Mouse (Mus musculus) olfactory bulb, adult 2 months (tissue): ENCODE measurements around the gene Chrna1. TPM values are rescaled to one million over a fixed set of nuclear protein-coding genes. Genes with fewer than 3 reads are reported as not detected.

Experiments used
- H3K27ac ChIP-seq: fragments of 200-500 bp; 2 replicates; pipeline ENCODE4 v1.5.1; 2012; ENCODE audit warnings: low read depth, low read length; ENCODE audit not compliant: insufficient read depth
- H3K4me1 ChIP-seq: fragments of 200-500 bp; 2 replicates; pipeline ENCODE4 v1.6.1; 2012; ENCODE audit warnings: low read length; ENCODE audit not compliant: control insufficient read depth, insufficient read depth
- H3K4me3 ChIP-seq: fragments of 200-500 bp; 2 replicates; pipeline ENCODE4 v1.5.1; 2012; ENCODE audit warnings: mild to moderate bottlenecking, low read depth, low read length, moderate library complexity; ENCODE audit not compliant: insufficient read depth
- CTCF ChIP-seq: fragments of 200-500 bp; IDR thresholded peaks from 2 replicates; pipeline ENCODE4 v1.5.1; 2012; ENCODE audit warnings: low read depth, mild to moderate bottlenecking, low read length, moderate library complexity; ENCODE audit not compliant: insufficient read depth
- POLR2A ChIP-seq: fragments of 200-500 bp; IDR thresholded peaks from 2 replicates; pipeline ENCODE4 v1.6.1; 2012; ENCODE audit warnings: mild to moderate bottlenecking, low read depth, low read length, moderate library complexity; ENCODE audit not compliant: insufficient read depth
- WGBS: fragments of 180-500 bp; shearing (Covaris S2); methylation state at CpG from one replicate; pipeline ENCODE4 v1.1.7; 2018; 5-methylcytosine and 5-hydroxymethylcytosine counted together
- polyA plus RNA-seq: library from polyadenylated mRNA; stranded (reverse); fragments of >200 nt; gene quantifications from 2 replicates; pipeline ENCODE4 v1.2.4, GENCODE M21; 2012; ENCODE audit warnings: low replicate concordance; ENCODE audit not compliant: missing spikeins, insufficient read depth, insufficient read length

Gene Chrna1
- polyA plus RNA-seq, 1 experiment: not detected

DNA sequence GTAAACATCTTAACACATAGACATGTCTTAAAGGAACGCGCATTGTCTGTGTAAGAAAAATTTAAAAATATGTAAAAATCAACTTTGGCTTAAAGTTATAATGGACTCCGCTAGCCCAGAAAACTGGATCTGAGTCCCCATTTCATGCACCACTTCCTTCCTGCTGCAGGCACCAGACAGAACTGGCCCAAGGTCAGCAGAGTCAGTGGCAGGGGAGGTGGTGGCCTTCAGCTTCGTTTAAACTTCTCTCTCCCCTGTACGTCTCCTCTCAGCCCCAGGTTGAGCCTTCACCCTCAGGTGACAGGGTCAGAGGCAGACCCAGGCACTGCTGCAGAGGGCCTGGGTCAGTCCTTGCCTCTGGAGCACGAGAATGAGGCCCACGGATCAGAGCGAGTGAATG lies 57.2 kb downstream of the Chrna1 start:
- WGBS: 76% methylated on average over 8 of the region's 8 CpGs
- no peak overlapping the region for H3K4me3 ChIP-seq
- no peaks in the 10 kb centered on the region for H3K4me1 ChIP-seq
- no peak overlapping the region for H3K27ac ChIP-seq
- TF ChIP-seq CTCF (no peak), POLR2A (no peak)

- no peak overlapping the region for H3K4me3 ChIP-seq
- no peak overlapping the region for H3K27ac ChIP-seq
- 77% methylated on average over 6 of the region's 6 CpGs for WGBS
- H3K4me1 ChIP-seq: no peaks in the 10 kb centered on the region
- TF ChIP-seq POLR2A (no peak), CTCF (no peak)
These were observed 57.8 kb downstream of the Chrna1 start for GRCm38 (mm10) chr2:73522336-73522735.

- H3K27ac ChIP-seq: no peak overlapping the region
- TF ChIP-seq CTCF: no peak
- no peak for TF ChIP-seq POLR2A
- no peaks in the 10 kb centered on the region for H3K4me1 ChIP-seq
- 57% methylated on average over 5 of the region's 5 CpGs for WGBS
- no peak overlapping the region for H3K4me3 ChIP-seq
These were observed 58.4 kb downstream of the Chrna1 start for GRCm38 (mm10) chr2:73521737-73522136.

DNA sequence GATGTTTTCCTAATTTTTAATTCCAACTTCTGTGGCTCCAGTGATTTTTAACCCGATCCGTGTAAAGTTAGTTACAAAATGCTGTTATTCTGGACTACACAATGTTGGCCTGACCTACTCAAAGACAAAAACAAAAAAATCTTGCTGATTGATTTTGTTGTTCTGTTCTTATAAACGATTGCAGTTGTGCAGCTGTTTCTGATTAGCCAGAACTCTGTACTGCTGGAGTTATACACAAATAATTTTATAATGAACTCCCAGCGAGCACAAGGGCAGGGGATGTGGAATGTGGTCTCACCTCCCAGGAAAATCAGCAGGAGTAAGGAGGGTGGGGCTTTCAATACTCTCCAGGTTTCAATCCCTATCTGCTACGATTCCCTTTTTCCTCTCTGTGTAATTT lies 61.2 kb downstream of the Chrna1 start:
- TF ChIP-seq CTCF (no peak), POLR2A (no peak)
- no peak overlapping the region for H3K4me3 ChIP-seq
- no peak overlapping the region for H3K27ac ChIP-seq
- H3K4me1 ChIP-seq: 0 out of 2 replicates have a peak, but pooled peaks cover under 1% of the 10 kb centered on the region
- WGBS: 81% methylated on average over 5 of the region's 5 CpGs

- TF ChIP-seq CTCF (no peak), POLR2A (no peak)
- 90% methylated on average over 2 of the region's 2 CpGs for WGBS
- Histone ChIP-seq H3K4me1 (0 out of 2 replicates have a peak, but pooled peaks cover 4% of the 10 kb centered on the region), H3K27ac (no peak overlapping the region), H3K4me3 (no peak overlapping the region)
These were observed 61.8 kb downstream of the Chrna1 start for GRCm38 (mm10) chr2:73518311-73518710.

- H3K4me1 ChIP-seq: peaks cover 16% of the 10 kb centered on the region
- WGBS: 92% methylated on average over 6 of the region's 6 CpGs
- H3K4me3 ChIP-seq: no peak overlapping the region
- TF ChIP-seq POLR2A (no peak), CTCF (no peak)
- H3K27ac ChIP-seq: no peak overlapping the region
These were observed 66.0 kb downstream of the Chrna1 start for GRCm38 (mm10) chr2:73514178-73514577.

Other genes starting within 250 kb of the Chrna1 start
- not detected in 2 replicates for gene Gpr155, start 193.8 kb downstream of the Chrna1 start, polyA plus RNA-seq
- gene Wipf1, start 50.6 kb downstream of the Chrna1 start, polyA plus RNA-seq: not detected in 2 replicates
- not detected in 2 replicates for gene Chn1, start 195.0 kb upstream of the Chrna1 start, polyA plus RNA-seq